Mouse (Mus musculus) forebrain, embryonic 14.5 days (tissue): Measurements from ENCODE around the gene Snx20. TPM values are rescaled to one million over a fixed set of nuclear protein-coding genes. Genes with fewer than 3 reads are reported as not detected.

ENCODE experiments used
- ATAC-seq: fragments of 200-750 bp; cut with Nextera tagmentation; 2 replicates; pipeline ENCODE4 v1.8.0; 2017; ENCODE audit warnings: mild to moderate bottlenecking, moderate library complexity
- DNase-seq: peaks from one replicate; pipeline ENCODE4 v3.0.0-alpha.2; 2015; ENCODE audit warnings: low spot score
- H3K27ac ChIP-seq: fragments of 300-500 bp; sonication (generic); 2 replicates; pipeline ENCODE4 v1.5.1; 2014; ENCODE audit warnings: low read depth, mild to moderate bottlenecking, control low read depth, low read length, moderate library complexity
- H3K27me3 ChIP-seq: fragments of 300-500 bp; sonication (generic); replicated peaks from 2 replicates; pipeline ENCODE4 v1.6.1; 2014; ENCODE audit warnings: low read length, control low read depth, mixed read lengths; ENCODE audit not compliant: control insufficient read depth, insufficient read depth
- H3K36me3 ChIP-seq: fragments of 300-500 bp; sonication (generic); 2 replicates; pipeline ENCODE4 v1.6.1; 2014; ENCODE audit warnings: low read length, control low read depth; ENCODE audit not compliant: control insufficient read depth, insufficient read depth
- H3K4me1 ChIP-seq: fragments of 300-500 bp; sonication (generic); 2 replicates; pipeline ENCODE4 v1.6.1; 2014; ENCODE audit warnings: antibody characterized with exemption, low read length, control low read depth; ENCODE audit not compliant: control insufficient read depth, insufficient read depth
- H3K4me2 ChIP-seq: fragments of 300-500 bp; sonication (generic); 2 replicates; pipeline ENCODE4 v1.6.1; 2014; ENCODE audit warnings: mild to moderate bottlenecking, control low read depth, low read length
- H3K4me3 ChIP-seq: fragments of 300-500 bp; sonication (generic); 2 replicates; pipeline ENCODE4 v1.5.1; 2014; ENCODE audit warnings: low read depth, low read length, control low read depth
- H3K9ac ChIP-seq: fragments of 300-500 bp; sonication (generic); 2 replicates; pipeline ENCODE4 v1.6.1; 2014; ENCODE audit warnings: mild to moderate bottlenecking, low read length, control low read depth, moderate library complexity
- H3K9me3 ChIP-seq: fragments of 300-500 bp; sonication (generic); replicated peaks from 2 replicates; pipeline ENCODE4 v1.6.1; 2016; ENCODE audit warnings: low read length, control low read depth, mixed read lengths; ENCODE audit not compliant: control insufficient read depth
- WGBS: fragments of 180-500 bp; shearing (Covaris S2); extraction: QIAGEN DNeasy Blood & Tissue Kit; methylation state at CpG from one replicate; pipeline ENCODE4 v1.1.7; 2014; 5-methylcytosine and 5-hydroxymethylcytosine counted together
- polyA plus RNA-seq: library from polyadenylated mRNA; unstranded; fragments of >200 nt; fragmentation: Nextera tagmentation; extraction: Ambion mirVana; gene quantifications from 2 replicates; pipeline ENCODE4 v1.2.1, GENCODE M21; 2014

The Snx20 gene
- polyA plus RNA-seq, 1 experiment from 2014 or later: 1.7 TPM

GRCm38 (mm10) chr8:88579668-88580330 is 56.1 kb downstream of the Snx20 start:
- H3K27ac ChIP-seq: peak overlapping the region; percentile 65
- H3K9ac ChIP-seq: no peak overlapping the region
- no peaks in the 10 kb centered on the region for H3K36me3 ChIP-seq
- no peaks in the 10 kb centered on the region for H3K27me3 ChIP-seq
- peaks cover 29% of the 10 kb centered on the region for H3K4me1 ChIP-seq
- DNase-seq (peak; percentile 55), ATAC-seq (peak; percentile 10; the same call in 1 of the 2 replicates)
- no peak overlapping the region for H3K4me3 ChIP-seq
- WGBS: 58% methylated on average over 18 of the region's 18 CpGs
- no peaks in the 10 kb centered on the region for H3K9me3 ChIP-seq
- no peak overlapping the region for H3K4me2 ChIP-seq

GRCm38 (mm10) chr8:88579246-88579645 is 56.7 kb downstream of the Snx20 start:
- peaks cover 29% of the 10 kb centered on the region for H3K4me1 ChIP-seq
- H3K36me3 ChIP-seq: no peaks in the 10 kb centered on the region
- WGBS: 31% methylated on average over 7 of the region's 7 CpGs
- peak overlapping the region; percentile 65; the same call in 1 of the 2 replicates for H3K27ac ChIP-seq
- peak; percentile 44 for DNase-seq
- ATAC-seq: no peak
- H3K27me3 ChIP-seq: no peaks in the 10 kb centered on the region
- no peaks in the 10 kb centered on the region for H3K9me3 ChIP-seq
- H3K9ac ChIP-seq: no peak overlapping the region
- no peak overlapping the region for H3K4me3 ChIP-seq
- no peak overlapping the region for H3K4me2 ChIP-seq

- ATAC-seq (peak; percentile 43), DNase-seq (peak; percentile 57)
- 54% methylated on average over 14 of the region's 14 CpGs for WGBS
- H3K9ac ChIP-seq: no peak overlapping the region
- peak overlapping the region; percentile 71 for H3K27ac ChIP-seq
- H3K9me3 ChIP-seq: no peaks in the 10 kb centered on the region
- H3K27me3 ChIP-seq: no peaks in the 10 kb centered on the region
- peaks cover 30% of the 10 kb centered on the region for H3K4me1 ChIP-seq
- no peak overlapping the region for H3K4me2 ChIP-seq
- H3K4me3 ChIP-seq: no peak overlapping the region
- H3K36me3 ChIP-seq: no peaks in the 10 kb centered on the region
Observed at GRCm38 (mm10) chr8:88578413-88579175, 57.3 kb downstream of the Snx20 start.

- Histone ChIP-seq H3K9me3 (no peaks in the 10 kb centered on the region), H3K4me1 (peaks cover 39% of the 10 kb centered on the region), H3K27ac (peak overlapping the region; percentile 71), H3K36me3 (no peaks in the 10 kb centered on the region), H3K9ac (no peak overlapping the region), H3K27me3 (no peaks in the 10 kb centered on the region), H3K4me3 (no peak overlapping the region), H3K4me2 (no peak overlapping the region)
- 47% methylated on average over 5 of the region's 5 CpGs for WGBS
- DNase-seq (peak; percentile 82), ATAC-seq (peak; percentile 79)
Observed at GRCm38 (mm10) chr8:88577666-88578065, 58.3 kb downstream of the Snx20 start.

Other genes starting within 250 kb of the Snx20 start
- 35.2 and 40.0 TPM in 2 replicates for gene Nkd1, start 114.8 kb downstream of the Snx20 start, polyA plus RNA-seq
- gene Nod2, start 11.2 kb upstream of the Snx20 start, polyA plus RNA-seq: 0.09 and 0.11 TPM in 2 replicates
- 11.4 and 16.5 TPM in 2 replicates for gene Cyld, start 60.9 kb upstream of the Snx20 start, polyA plus RNA-seq